Mouse (Mus musculus) lung, adult 2 months (tissue): ENCODE data around the gene Fscn2. TPM values are rescaled to one million over a fixed set of nuclear protein-coding genes. Genes with fewer than 3 reads are reported as not detected.
"Not testable (repeated sequence)": the region's sequence is repeated elsewhere in the genome, so short reads cannot be mapped to it uniquely, and the experiment has no call there.

ENCODE experiments used
- DNase-seq: peaks from one replicate; pipeline ENCODE4 v3.0.0; 2022
- H3K4me1 ChIP-seq: fragments of 200-500 bp; 2 replicates; pipeline ENCODE4 v1.6.1; 2011; ENCODE audit warnings: low read length; ENCODE audit not compliant: control insufficient read depth, insufficient read depth
- H3K4me3 ChIP-seq: fragments of 200-500 bp; replicated peaks from 2 replicates; pipeline ENCODE3; 2011; ENCODE audit warnings: low read depth, mild to moderate bottlenecking, control low read depth, low read length; ENCODE audit errors: extremely low read depth
- CTCF ChIP-seq: fragments of 200-500 bp; IDR thresholded peaks from 2 replicates; pipeline ENCODE4 v1.5.1; 2011; ENCODE audit warnings: mild to moderate bottlenecking, low read length, control low read depth; ENCODE audit not compliant: insufficient read depth
- POLR2A ChIP-seq: fragments of 200-500 bp; IDR thresholded peaks from 2 replicates; pipeline ENCODE4 v1.6.1; 2011; ENCODE audit warnings: low read depth, mild to moderate bottlenecking, control low read depth, low read length, borderline replicate concordance; ENCODE audit errors: extremely low read depth
- WGBS: fragments of 180-500 bp; shearing (Covaris S2); methylation state at CpG from one replicate; pipeline ENCODE4 v1.1.7; 2018; 5-methylcytosine and 5-hydroxymethylcytosine counted together
- polyA plus RNA-seq: library from polyadenylated mRNA; depleted of rRNA; stranded (reverse); fragments of >200 nt; gene quantifications from 2 replicates; pipeline ENCODE4 v1.2.3, GENCODE M21; 2012; rRNA removed

Fscn2 gene
- polyA plus RNA-seq, 1 experiment: 0.60 TPM

- H3K4me3 ChIP-seq: no peak overlapping the region
- WGBS: 91% methylated on average over 9 of the region's 9 CpGs
- H3K4me1 ChIP-seq: no peaks in the 10 kb centered on the region
- no peak for DNase-seq
- TF ChIP-seq POLR2A (no peak), CTCF (no peak)
These were observed 27.2 kb downstream of the Fscn2 start for GRCm38 (mm10) chr11:120388580-120388979.

DNA sequence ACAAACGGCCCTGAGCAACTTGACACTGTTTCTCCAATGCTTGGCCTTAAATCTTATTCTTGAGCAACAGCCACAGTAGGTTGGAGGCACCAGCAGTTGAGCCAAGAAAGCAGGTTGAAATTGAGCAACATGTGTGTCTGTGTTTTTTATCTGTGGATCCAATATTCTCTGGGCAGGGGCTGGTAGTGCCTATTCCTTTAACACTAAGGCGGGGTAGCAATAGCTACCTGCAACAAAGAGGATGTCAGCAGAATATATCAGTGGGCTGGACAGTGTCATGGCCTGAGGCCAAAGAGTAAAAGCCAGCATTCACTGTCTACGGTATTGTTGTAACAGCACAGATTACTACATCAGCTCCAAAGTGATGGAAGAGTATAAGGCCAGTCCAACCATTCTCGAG, 34.3 kb downstream of the Fscn2 start:
- Histone ChIP-seq H3K4me1 (no peaks in the 10 kb centered on the region; the same call in 1 of the 2 replicates), H3K4me3 (no peak overlapping the region)
- DNase-seq: no peak
- TF ChIP-seq POLR2A (no peak), CTCF (no peak)
- 67% methylated on average over 4 of the region's 4 CpGs for WGBS

DNA sequence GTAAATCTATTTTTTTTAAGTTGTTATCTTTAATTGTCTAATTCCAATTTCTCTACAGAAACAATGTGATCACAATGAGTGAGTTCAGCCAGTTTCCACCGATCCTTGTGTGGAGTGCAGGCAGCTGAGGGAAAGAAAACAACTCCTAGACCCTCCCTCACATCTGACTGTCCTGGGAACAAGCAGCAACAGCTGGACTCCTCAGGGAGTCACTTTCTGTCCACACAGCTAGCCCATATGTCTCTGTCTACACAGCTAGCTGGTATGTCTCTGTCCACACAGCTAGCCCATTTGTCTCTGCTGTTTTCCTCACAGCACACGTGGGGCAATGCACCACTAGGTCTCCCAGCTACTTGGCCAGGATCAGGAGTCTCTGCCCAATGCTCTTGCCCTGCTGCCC, 36.3 kb downstream of the Fscn2 start:
- Histone ChIP-seq H3K4me1 (no peaks in the 10 kb centered on the region; the same call in 1 of the 2 replicates), H3K4me3 (no peak overlapping the region)
- no peak for TF ChIP-seq CTCF
- WGBS: 70% methylated on average over 2 of the region's 2 CpGs
- no peak for DNase-seq

GRCm38 (mm10) chr11:120399319-120399718, 38.0 kb downstream of the Fscn2 start:
- DNase-seq: no peak
- Histone ChIP-seq H3K4me1 (no peaks in the 10 kb centered on the region; the same call in 1 of the 2 replicates), H3K4me3 (no peak overlapping the region)
- TF ChIP-seq CTCF (no peak), POLR2A (no peak)
- 96% methylated on average over 2 of the region's 2 CpGs for WGBS

DNA sequence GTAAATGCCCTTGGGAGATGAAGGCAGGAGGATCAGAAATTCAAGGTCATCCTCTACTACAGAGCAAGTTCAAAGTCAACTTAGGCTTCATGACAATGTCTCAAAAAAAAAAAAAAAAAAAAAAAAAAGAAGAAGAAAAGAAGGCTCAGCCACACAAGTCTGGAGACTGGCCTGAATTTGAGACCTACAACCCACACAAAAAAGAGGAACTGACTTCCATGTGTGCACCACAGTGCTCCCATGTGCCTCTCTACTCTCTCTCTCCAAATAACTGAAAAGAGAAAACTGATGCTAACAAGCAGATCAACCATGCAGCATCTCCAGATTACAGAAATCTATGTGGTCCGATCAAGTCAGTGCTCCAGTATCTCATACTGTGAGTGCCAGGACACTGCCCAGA, 43.5 kb downstream of the Fscn2 start:
- no peak overlapping the region for H3K4me3 ChIP-seq
- WGBS: 100% methylated on average over 1 of the region's 1 CpGs
- H3K4me1 ChIP-seq: no peaks in the 10 kb centered on the region
- no peak for DNase-seq
- no peak for TF ChIP-seq POLR2A
- no peak for TF ChIP-seq CTCF

DNA sequence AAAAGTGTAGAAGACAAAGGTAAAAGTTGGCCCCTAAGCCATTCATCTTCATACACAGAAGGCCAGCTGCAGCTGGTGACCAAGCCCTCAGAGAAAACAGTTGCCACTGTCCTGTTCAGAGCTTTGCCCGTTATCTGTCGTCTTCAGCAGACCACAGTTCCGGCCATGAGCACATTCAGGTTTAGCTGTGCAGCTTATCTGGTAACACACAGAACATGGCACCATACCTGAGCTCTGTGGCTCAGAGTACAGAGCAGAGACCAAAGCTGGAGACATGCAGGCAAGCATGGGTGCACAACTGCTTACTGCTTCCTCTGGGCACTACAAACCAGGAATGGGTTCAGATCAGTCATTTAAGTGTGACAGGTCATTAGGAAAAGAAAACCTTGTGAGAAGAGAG, 44.5 kb downstream of the Fscn2 start:
- TF ChIP-seq CTCF: no peak

DNA sequence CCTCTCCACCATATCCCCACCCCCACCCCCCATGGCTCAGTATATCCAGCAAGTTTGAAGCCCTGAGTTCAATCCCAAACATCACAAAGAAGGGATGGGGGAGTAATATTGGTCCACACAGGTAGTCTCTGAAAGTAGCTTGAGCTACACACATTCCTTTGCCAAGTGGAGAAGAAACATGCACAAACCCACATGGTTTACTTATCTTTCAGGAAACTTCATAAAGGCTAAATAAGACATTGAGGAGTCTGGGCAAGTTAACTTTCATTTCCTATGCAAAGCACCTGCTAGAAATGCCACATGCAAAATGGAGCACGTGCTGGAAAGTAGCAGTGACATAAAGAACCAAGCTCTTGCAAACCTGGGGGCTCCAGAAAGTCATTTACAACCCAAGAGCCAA, 45.1 kb downstream of the Fscn2 start:
- 83% methylated on average over 1 of the region's 1 CpGs for WGBS
- Histone ChIP-seq H3K4me3 (no peak overlapping the region), H3K4me1 (no peaks in the 10 kb centered on the region)
- TF ChIP-seq CTCF (no peak), POLR2A (no peak)
- DNase-seq: no peak

More for the DNA sequence above, 44.5 kb downstream of the Fscn2 start:
- DNase-seq: no peak
- 92% methylated on average over 3 of the region's 3 CpGs for WGBS
- Histone ChIP-seq H3K4me3 (no peak overlapping the region), H3K4me1 (no peaks in the 10 kb centered on the region)

- H3K4me3 ChIP-seq, DNase-seq, H3K4me1 ChIP-seq: not testable (repeated sequence)
- WGBS: 96% methylated on average over 8 of the region's 10 CpGs
These were observed 52.3 kb downstream of the Fscn2 start for GRCm38 (mm10) chr11:120413621-120414020.

Other genes starting within 250 kb of the Fscn2 start
- gene Slc38a10, start 210.2 kb upstream of the Fscn2 start, polyA plus RNA-seq: 132 and 170 TPM in 2 replicates
- 10.8 and 12.4 TPM in 2 replicates for gene Bahcc1, start 128.6 kb upstream of the Fscn2 start, polyA plus RNA-seq
- 941 and 1,175 TPM in 2 replicates for gene Actg1, start 13.0 kb upstream of the Fscn2 start, polyA plus RNA-seq
- gene Faap100, start 17.2 kb downstream of the Fscn2 start, polyA plus RNA-seq: 61.9 and 67.1 TPM in 2 replicates
- gene Nploc4, start 76.2 kb downstream of the Fscn2 start, polyA plus RNA-seq: 39.2 and 49.8 TPM in 2 replicates
- 0.06 TPM in 1 of 2 replicates, not detected in the other for gene Tspan10, start 81.1 kb downstream of the Fscn2 start, polyA plus RNA-seq
- 0.45 and 0.57 TPM in 2 replicates for gene Pde6g, start 92.0 kb downstream of the Fscn2 start, polyA plus RNA-seq
- 11.9 and 14.9 TPM in 2 replicates for gene Oxld1, start 96.5 kb downstream of the Fscn2 start, polyA plus RNA-seq
- 11.0 and 14.5 TPM in 2 replicates for gene Ccdc137, start 96.6 kb downstream of the Fscn2 start, polyA plus RNA-seq
- 15.6 and 17.3 TPM in 2 replicates for gene Arl16, start 106.1 kb downstream of the Fscn2 start, polyA plus RNA-seq
- gene Mrpl12, start 123.1 kb downstream of the Fscn2 start, polyA plus RNA-seq: 48.0 and 51.4 TPM in 2 replicates
- 157 and 174 TPM in 2 replicates for gene Slc25a10, start 130.3 kb downstream of the Fscn2 start, polyA plus RNA-seq
- 0.86 and 1.0 TPM in 2 replicates for gene Gcgr, start 169.2 kb downstream of the Fscn2 start, polyA plus RNA-seq
- gene Mcrip1, start 188.2 kb downstream of the Fscn2 start, polyA plus RNA-seq: 133 and 168 TPM in 2 replicates
- 3.3 TPM in 1 of 2 replicates, not detected in the other for gene Ppp1r27, start 189.6 kb downstream of the Fscn2 start, polyA plus RNA-seq
- gene P4hb, start 211.7 kb downstream of the Fscn2 start, polyA plus RNA-seq: 192 and 254 TPM in 2 replicates
- gene Arhgdia, start 220.1 kb downstream of the Fscn2 start, polyA plus RNA-seq: 890 and 923 TPM in 2 replicates
- gene Alyref, start 236.8 kb downstream of the Fscn2 start, polyA plus RNA-seq: 26.1 and 29.1 TPM in 2 replicates
- 136 and 159 TPM in 2 replicates for gene Anapc11, start 236.9 kb downstream of the Fscn2 start, polyA plus RNA-seq
- 2.5 and 3.0 TPM in 2 replicates for gene Npb, start 246.9 kb downstream of the Fscn2 start, polyA plus RNA-seq